Mouse (Mus musculus) layer of hippocampus, adult 2 months (tissue): ENCODE measurements around the gene Nubp2. TPM values are rescaled to one million over a fixed set of nuclear protein-coding genes. Genes with fewer than 3 reads are reported as not detected.
A peak's percentile ranks its signal among the peaks of the same experiment; 100 is the strongest.

Experiments
- DNase-seq, 2 experiments: peaks; one replicate each; pipeline ENCODE4 v3.0.0; 2022; ENCODE audit warnings: low spot score in 2 of 2
- H3K27ac ChIP-seq: fragments of 200-600 bp; 2 replicates; pipeline ENCODE4 v1.8.1; 2022
- H3K4me3 ChIP-seq: fragments of 200-600 bp; 2 replicates; pipeline ENCODE4 v1.8.1; 2022; ENCODE audit warnings: mild to moderate bottlenecking
- CTCF ChIP-seq: fragments of 200-600 bp; conservative IDR thresholded peaks from 2 replicates; pipeline ENCODE4 v1.8.1; 2022; ENCODE audit warnings: antibody characterized with exemption, mild to moderate bottlenecking, moderate library complexity
- total RNA-seq, 2 experiments: library from RNA; stranded (reverse); gene quantifications; 2 replicates each; pipeline ENCODE4 v1.2.3; 2021

Nubp2 gene
- total RNA-seq, 2 experiments from 2014 or later, result 34.3 to 35.8 TPM

DNA sequence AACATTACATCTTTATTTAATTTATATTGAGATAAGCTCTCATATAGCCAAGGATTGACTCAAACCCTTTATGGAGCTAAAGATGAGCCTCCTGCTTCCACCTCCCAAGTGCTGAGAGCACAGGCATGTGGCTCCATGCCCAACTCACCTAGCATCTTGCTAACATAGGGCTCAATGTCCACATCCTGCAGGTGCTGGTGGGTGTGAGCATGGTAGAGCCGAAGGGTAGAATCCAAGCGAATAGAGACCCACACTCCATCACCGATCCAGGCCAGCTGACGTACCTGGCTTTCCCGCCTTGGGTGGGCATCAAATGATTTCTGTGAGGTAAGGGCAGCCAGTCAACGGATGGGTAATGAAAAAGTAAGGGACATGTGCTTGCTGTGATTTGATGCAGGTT is 13.9 kb upstream of the Nubp2 start:
- TF ChIP-seq CTCF, result no peak
- DNase-seq, result no peak
- peak overlapping the region; percentile 65; the same call in 1 of the 2 replicates for H3K27ac ChIP-seq
- H3K4me3 ChIP-seq, result no peak overlapping the region

DNA sequence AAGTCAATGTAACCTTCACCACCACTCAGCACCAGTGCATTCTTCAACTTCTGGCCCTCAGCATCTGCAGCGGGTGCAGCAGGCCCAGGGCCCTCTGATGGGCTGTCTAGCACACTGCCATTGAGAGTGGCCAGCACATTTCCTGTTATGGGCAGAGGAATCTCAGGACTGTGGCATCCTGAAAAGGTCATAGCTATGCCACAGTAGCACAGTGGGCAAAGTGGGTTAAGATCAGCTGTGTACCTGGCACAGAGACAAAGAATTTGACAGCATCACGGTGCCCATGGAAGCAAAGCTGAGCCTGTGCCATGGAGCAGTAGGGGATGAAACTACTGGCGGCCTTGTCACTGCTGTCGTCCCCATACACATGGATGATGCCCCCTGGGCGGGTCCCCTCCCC is 13.0 kb upstream of the Nubp2 start:
- DNase-seq, result no peak
- Histone ChIP-seq H3K4me3 (no peak overlapping the region), H3K27ac (peak overlapping the region; percentile 65; the same call in 1 of the 2 replicates)
- TF ChIP-seq CTCF, result no peak

DNA sequence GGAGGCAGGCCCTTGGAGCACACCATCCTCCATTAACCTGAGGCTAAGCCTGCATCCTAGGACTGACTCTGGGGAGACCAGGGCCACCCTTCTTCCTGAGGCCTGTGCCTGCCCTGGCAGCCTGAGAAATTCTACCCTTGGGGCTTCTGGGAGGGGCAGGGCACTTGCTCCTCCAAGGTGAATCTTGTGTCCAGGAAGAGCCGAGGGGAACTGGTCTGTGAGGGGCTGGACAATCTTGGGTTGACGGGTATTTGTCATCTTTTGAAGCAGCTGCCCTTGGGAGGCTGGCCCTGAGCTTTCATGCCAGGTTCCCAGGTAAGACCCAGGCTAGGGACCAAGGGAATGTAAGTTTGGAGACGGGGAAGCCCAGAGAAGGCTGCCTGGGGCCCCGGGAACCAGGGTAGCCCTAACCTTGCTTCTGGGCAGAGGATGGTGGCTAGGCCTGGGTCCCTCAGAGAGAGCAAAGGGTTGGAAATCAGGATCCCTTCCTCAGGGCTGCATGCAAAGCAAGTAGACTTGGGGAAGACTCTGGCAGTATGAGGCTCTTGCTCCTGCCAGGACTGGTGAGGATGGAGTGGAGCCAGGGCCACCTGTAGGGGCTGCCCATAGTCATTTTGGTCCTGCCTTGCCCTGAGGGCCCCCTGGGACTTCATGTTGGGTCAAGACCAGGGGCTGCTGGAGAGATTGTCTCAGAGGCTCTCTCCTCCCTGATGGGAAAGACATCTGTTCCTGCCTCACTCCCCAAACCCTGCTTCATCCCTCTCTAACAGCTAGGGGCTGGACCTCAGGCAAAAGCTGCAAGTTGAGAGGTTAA is 12.1 kb upstream of the Nubp2 start:
- H3K4me3 ChIP-seq, result no peak overlapping the region
- no peak for TF ChIP-seq CTCF
- DNase-seq, result no peak
- H3K27ac ChIP-seq, result peak overlapping the region; percentile 94; the same call in 1 of the 2 replicates

DNA sequence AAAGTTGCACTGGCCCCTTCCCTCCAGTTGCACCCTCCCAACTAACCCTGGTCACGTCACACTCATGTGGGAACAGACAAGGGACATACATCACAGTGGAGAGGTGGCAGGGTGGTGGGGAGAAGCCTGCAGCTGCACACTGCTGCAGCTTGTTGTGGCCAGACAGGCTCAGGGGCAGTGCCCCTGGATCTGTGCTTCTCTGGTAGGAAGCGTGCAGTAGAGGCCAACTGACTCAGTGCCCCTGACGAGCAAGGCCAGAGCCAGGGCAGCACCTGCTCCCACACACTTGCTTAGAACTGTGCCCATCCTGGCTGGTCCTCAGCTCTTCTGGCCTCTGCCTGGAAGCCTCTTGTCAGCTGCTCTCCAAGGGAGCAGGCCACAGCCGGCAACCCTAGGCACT is 11.5 kb upstream of the Nubp2 start:
- peak overlapping the region; percentile 94; the same call in 1 of the 2 replicates for H3K27ac ChIP-seq
- peak overlapping the region; percentile 96; the same call in 1 of the 2 replicates for H3K4me3 ChIP-seq
- no peak for TF ChIP-seq CTCF
- no peak for DNase-seq

DNA sequence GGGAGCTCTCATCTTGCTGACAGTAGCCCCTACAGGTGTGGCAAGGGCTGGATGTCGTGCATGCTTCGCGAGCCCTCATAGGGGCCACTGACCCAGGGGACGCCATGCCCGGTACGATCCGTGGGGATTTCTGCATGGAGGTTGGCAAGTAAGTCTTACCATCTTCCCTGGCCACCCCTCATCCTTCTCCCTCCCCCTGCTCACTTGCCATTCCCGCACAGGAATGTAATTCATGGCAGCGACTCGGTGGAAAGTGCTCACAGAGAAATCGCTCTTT is 10.8 kb upstream of the Nubp2 start:
- Histone ChIP-seq H3K27ac (peak overlapping the region; percentile 94), H3K4me3 (peak overlapping the region; percentile 96)
- TF ChIP-seq CTCF, result no peak
- no peak for DNase-seq

DNA sequence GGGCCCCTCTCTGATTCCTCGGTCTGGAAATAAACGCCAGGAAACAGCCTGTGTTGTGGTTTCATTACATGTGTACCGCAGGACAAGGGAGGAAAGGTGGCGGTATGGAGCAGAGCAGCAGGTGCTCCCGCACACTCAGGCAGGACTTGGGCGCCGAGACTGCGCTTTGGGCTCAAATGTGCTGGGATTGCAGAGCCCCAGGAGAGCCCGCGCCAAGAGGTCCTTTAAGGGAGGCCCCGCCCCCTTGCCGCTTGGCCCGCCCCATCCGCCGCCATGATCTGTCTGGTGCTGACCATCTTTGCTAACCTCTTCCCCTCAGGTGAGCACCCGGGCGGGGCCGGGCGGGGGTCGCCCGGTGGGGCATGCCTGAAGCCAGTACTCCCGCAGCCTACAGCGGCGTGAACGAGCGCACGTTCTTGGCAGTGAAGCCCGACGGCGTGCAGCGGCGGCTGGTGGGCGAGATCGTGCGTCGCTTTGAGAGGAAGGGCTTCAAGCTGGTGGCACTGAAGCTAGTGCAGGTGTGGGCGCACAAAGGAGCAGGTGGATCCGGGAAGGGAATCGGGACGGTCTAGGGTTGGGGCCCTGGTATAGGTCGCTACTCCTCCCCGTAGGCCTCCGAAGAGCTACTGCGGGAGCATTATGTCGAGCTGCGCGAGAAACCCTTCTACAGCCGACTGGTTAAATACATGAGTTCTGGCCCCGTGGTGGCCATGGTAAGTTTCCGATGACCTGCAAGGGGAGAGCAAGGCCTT is 10.3 kb upstream of the Nubp2 start, which contains the start of gene Nme3:
Gene Nme3, plus strand, starts transcription at position 260 of the 752 bp plus-strand sequence.
- peak; percentile 60 to 72 for DNase-seq

DNA sequence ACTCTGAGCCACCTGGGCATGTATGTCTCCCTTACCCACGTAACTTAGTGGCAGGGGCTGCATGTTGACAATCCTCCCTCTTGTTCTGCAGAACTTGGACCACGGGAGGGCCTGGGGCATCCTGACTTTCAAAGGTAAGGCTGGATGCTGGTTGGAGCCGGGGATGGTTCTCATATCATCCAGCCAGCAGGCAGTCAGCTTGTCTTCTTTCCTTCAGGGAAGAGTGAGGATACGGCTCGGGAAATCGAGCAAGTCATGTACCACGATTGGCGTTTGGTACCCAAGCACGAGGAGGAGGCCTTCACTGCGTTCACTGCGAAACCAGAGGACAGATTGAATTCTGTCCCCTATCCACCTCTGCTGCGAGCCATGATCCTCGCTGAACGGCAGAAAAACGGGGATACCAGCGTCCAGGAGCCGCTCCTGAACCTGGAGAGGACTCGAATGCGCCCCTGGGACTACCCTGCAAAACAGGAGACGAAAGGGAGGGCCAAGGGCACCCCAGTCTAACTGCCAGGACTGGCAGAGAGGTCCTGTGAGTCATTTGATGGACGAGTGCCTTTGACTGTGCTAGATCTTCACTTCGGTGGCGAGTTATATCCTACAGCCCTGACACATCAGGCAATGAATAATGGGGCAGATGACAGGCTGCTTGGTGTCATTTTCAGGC is 9.6 kb upstream of the Nubp2 start:
- Histone ChIP-seq H3K4me3 (peak overlapping the region; percentile 96), H3K27ac (peak overlapping the region; percentile 94)
- no peak for DNase-seq
- TF ChIP-seq CTCF, result no peak

More for the DNA sequence above, 10.3 kb upstream of the Nubp2 start, which contains the start of gene Nme3:
- peak; percentile 35 for TF ChIP-seq CTCF
- Histone ChIP-seq H3K27ac (peak within 1 kb of the TSS; percentile 94), H3K4me3 (peak within 1 kb of the TSS; percentile 96)

DNA sequence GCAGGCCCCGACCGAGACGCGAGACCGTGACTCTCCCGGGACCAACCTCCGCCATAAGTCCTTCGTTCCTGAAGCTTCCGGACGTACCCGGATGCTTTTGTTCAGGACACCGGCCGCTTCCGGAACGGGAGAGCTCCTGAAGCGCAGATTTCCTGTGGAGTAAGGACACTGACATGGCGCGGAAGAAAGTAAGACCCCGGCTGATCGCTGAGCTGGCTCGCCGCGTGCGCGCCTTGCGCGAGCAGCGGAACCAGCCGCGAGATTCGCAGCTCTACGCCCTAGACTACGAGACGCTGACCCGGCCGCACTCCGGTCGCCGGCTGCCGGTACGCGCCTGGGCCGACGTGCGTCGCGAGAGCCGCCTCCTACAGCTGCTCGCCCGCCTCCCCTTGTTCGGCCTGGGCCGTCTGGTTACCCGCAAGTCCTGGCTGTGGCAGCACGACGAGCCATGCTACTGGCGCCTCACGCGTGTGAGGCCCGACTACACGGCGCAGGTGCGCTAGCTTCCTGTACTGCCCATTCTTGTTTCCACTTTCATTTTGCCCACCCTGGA is 8.9 kb upstream of the Nubp2 start, which contains the start of the genes Eme2 and Mrps34:
Gene Eme2, minus strand, starts transcription at position 93 of the 553 bp plus-strand sequence.
Gene Mrps34, plus strand, starts transcription at position 122 of the 553 bp plus-strand sequence.
- no peak for TF ChIP-seq CTCF
- peak; percentile 81 to 87 for DNase-seq
- Histone ChIP-seq H3K27ac (peak within 1 kb of the TSS; percentile 94), H3K4me3 (peak within 1 kb of the TSS; percentile 96)

DNA sequence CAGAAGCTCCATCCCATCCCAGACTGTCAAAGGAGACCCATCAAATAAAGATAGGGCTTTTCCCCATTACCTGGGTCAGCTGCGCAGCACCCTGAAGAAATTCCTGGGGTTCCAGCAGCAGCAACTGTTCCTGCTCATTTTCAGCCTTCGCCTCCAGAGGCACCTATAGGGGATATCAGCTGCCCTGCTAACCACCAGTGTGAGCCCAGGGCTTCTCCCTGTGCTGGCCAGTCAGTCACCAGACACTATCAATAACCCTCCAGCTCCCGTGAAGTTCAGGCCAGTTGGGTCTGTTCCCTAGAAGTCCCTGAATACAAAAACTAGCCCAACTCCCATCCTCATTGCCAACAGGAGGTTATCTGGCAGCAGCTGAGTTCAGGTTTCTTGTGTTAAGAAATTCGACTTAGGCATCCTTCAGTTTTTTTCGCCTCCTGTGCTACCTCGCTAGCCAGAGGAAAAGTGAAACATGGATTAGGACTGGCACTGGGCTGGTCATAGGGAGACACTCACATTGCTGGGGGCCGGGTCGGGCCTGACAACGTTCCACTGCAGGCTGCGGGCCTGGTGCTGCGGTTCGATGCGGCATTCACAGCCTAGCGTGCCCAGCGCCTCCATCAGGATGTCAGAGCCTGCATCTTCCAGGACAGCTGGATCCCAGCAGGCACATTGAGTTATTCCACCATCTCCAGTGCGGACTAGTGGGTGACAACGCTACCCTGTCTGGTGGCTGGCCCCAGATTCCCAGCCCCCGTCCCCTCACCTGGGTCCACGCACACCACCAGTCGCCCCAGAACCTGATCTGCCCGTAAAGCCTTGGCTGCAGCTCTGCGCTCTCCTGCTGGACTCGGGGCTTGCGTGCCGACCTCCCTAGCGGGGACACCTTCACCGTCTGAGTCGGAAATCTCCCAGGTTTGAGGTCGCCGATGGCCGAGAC is 8.2 kb upstream of the Nubp2 start:
- Histone ChIP-seq H3K4me3 (peak overlapping the region; percentile 96), H3K27ac (peak overlapping the region; percentile 94)
- no peak for DNase-seq
- TF ChIP-seq CTCF, result no peak

DNA sequence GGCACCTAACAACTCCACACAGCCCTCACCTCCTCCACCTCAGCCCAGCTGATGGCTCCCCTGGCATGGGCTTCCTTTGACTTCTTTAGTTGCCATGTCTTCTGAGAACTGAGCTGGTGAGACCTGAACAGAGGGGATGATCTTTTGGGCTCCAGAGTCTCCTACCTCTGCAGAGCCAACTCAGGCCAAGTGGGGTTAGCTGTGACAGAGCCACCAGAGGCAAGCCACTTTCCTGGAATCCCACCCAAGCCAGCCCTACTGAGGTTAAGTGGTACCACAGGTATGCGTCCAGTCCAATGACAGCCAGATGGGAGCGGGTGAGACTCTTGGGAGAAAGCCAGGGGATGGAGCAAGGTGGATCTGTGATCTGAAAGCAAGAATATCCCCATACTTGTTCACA is 7.1 kb upstream of the Nubp2 start:
- H3K4me3 ChIP-seq, result no peak overlapping the region
- H3K27ac ChIP-seq, result no peak overlapping the region
- no peak for DNase-seq
- TF ChIP-seq CTCF, result no peak

DNA sequence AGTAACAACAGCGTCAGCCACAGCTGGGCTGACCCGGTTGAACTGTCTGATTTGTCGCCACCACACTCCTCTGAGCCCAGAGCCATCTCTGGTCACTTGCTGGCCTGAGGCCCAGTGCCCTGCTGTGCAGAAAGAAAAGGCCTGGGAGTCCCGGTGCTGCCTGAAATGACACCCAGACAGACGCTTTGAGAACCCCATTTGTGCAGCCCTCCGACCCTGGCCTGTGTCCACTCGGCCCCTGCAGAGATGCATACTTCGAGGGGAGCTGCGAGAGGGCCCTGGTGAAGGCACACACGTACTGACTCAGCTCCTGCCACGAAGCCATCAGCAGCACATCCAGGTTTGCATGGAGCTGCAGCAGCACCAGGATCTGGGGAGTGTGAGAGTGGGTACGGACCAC is 6.6 kb upstream of the Nubp2 start:
- no peak for DNase-seq
- Histone ChIP-seq H3K4me3 (no peak overlapping the region), H3K27ac (no peak overlapping the region)
- no peak for TF ChIP-seq CTCF
